Mouse (Mus musculus) CH12.LX (cell line): Measurements from ENCODE around the gene Nxph1. TPM values are rescaled to one million over a fixed set of nuclear protein-coding genes. Genes with fewer than 3 reads are reported as not detected.

ENCODE experiments used
- DNase-seq: peaks from one replicate; pipeline ENCODE4 v3.0.0-alpha.2; 2013; ENCODE audit errors: extremely low read depth
- H3K27ac ChIP-seq: 2 replicates; pipeline ENCODE4 v1.5.1; 2012; ENCODE audit warnings: low read depth, mild to moderate bottlenecking, control low read depth, moderate library complexity; ENCODE audit not compliant: insufficient read depth
- H3K27me3 ChIP-seq: replicated peaks from 2 replicates; pipeline ENCODE3; 2012; ENCODE audit warnings: inconsistent platforms
- H3K36me3 ChIP-seq, 2 experiments: replicated peaks in 1 of 2; 2 replicates each; pipeline versions ENCODE3 to v1.6.1; 2012; ENCODE audit warnings: inconsistent platforms in 1 of 2, low read length in 1 of 2, mild to moderate bottlenecking in 1 of 2, mixed read lengths in 1 of 2, moderate library complexity in 1 of 2; ENCODE audit not compliant: control insufficient read depth in 1 of 2, insufficient read depth in 1 of 2
- H3K4me1 ChIP-seq, 2 experiments: 2 replicates each; pipeline ENCODE4 v1.6.1; 2012; ENCODE audit warnings: inconsistent platforms in 1 of 2, moderate library complexity in 1 of 2; ENCODE audit not compliant: insufficient read depth in 2 of 2, control insufficient read depth in 1 of 2
- H3K4me2 ChIP-seq: 2 replicates; pipeline ENCODE4 v1.6.1; 2012; ENCODE audit warnings: low read depth, mild to moderate bottlenecking, control low read depth; ENCODE audit not compliant: poor library complexity, insufficient read depth, severe bottlenecking
- H3K4me3 ChIP-seq, 3 experiments: fragments of 150-350 bp in 1 of 3; sonication (generic) in 1 of 3; replicated peaks in 1 of 3; 2 replicates each; pipeline versions ENCODE3 to v1.5.1; 2011 to 2012; ENCODE audit warnings: low read depth in 2 of 3, low read length in 2 of 3, mild to moderate bottlenecking in 2 of 3, moderate library complexity in 2 of 3, control low read depth in 1 of 3, improper control_type of control experiment in 1 of 3, inconsistent platforms in 1 of 3, mixed read lengths in 1 of 3; ENCODE audit not compliant: poor library complexity in 1 of 3
- H3K79me2 ChIP-seq: replicated peaks from 2 replicates; pipeline ENCODE4 v1.6.1; 2012; ENCODE audit warnings: mild to moderate bottlenecking, moderate library complexity; ENCODE audit not compliant: control insufficient read depth, poor library complexity, insufficient read depth, severe bottlenecking; ENCODE audit errors: extremely low read depth
- H3K9ac ChIP-seq: 2 replicates; pipeline ENCODE4 v1.6.1; 2012; ENCODE audit warnings: low read depth, mild to moderate bottlenecking, control low read depth, moderate library complexity; ENCODE audit not compliant: insufficient read depth
- H3K9me3 ChIP-seq: replicated peaks from 2 replicates; pipeline ENCODE3; 2012; ENCODE audit warnings: low read length, inconsistent platforms, mixed read lengths
- BHLHE40 ChIP-seq: IDR thresholded peaks from 2 replicates; pipeline ENCODE4 v1.6.1; 2011; ENCODE audit warnings: mild to moderate bottlenecking, low read depth, low read length, improper control_type of control experiment
- CHD1 ChIP-seq: IDR thresholded peaks from 2 replicates; pipeline ENCODE4 v1.6.1; 2012; ENCODE audit warnings: low read depth, low read length, improper control_type of control experiment, inconsistent platforms
- CTCF ChIP-seq, 2 experiments: IDR thresholded peaks in 1 of 2; conservative IDR thresholded peaks in 1 of 2; 2 replicates each; pipeline ENCODE4 v1.5.1; 2011 to 2012; ENCODE audit warnings: low read depth in 2 of 2, low read length in 2 of 2, improper control_type of control experiment in 1 of 2, inconsistent platforms in 1 of 2, mild to moderate bottlenecking in 1 of 2, moderate library complexity in 1 of 2
- E2F4 ChIP-seq: IDR thresholded peaks from 2 replicates; pipeline ENCODE4 v1.6.1; 2011; ENCODE audit warnings: low read depth, low read length, improper control_type of control experiment; ENCODE audit not compliant: insufficient replicate concordance
- ELF1 ChIP-seq: IDR thresholded peaks from 2 replicates; pipeline ENCODE4 v1.6.1; 2014; ENCODE audit warnings: low read depth, mild to moderate bottlenecking, inconsistent platforms, low read length, improper control_type of control experiment
- GABPA ChIP-seq: IDR thresholded peaks from 2 replicates; pipeline ENCODE4 v1.6.1; 2012; ENCODE audit warnings: low read depth, low read length, improper control_type of control experiment, inconsistent platforms; ENCODE audit not compliant: insufficient replicate concordance
- HCFC1 ChIP-seq: IDR thresholded peaks from 2 replicates; pipeline ENCODE4 v1.6.1; 2012; ENCODE audit warnings: low read depth, mild to moderate bottlenecking, inconsistent platforms, low read length, improper control_type of control experiment
- JUND ChIP-seq: conservative IDR thresholded peaks from 2 replicates; pipeline ENCODE4 v1.6.1; 2011; ENCODE audit warnings: low read depth, low read length, improper control_type of control experiment
- KAT2A ChIP-seq: IDR thresholded peaks from 2 replicates; pipeline ENCODE4 v1.6.1; 2012; ENCODE audit warnings: low read length, improper control_type of control experiment, inconsistent platforms; ENCODE audit not compliant: insufficient replicate concordance
- MAX ChIP-seq: IDR thresholded peaks from 2 replicates; pipeline ENCODE4 v1.6.1; 2011; ENCODE audit warnings: low read length, improper control_type of control experiment
- MAZ ChIP-seq: IDR thresholded peaks from 2 replicates; pipeline ENCODE4 v1.6.1; 2012; ENCODE audit warnings: low read depth, mild to moderate bottlenecking, inconsistent platforms, low read length, improper control_type of control experiment, moderate library complexity
- MEF2A ChIP-seq: IDR thresholded peaks from 2 replicates; pipeline ENCODE4 v1.6.1; 2014; ENCODE audit warnings: low read depth, mild to moderate bottlenecking, inconsistent platforms, low read length, improper control_type of control experiment, borderline replicate concordance
- MYC ChIP-seq: IDR thresholded peaks from 2 replicates; pipeline ENCODE4 v1.6.1; 2011; ENCODE audit warnings: low read depth, mild to moderate bottlenecking, improper control_type of control experiment, low read length
- NELFE ChIP-seq: IDR thresholded peaks from 2 replicates; pipeline ENCODE4 v1.6.1; 2011; ENCODE audit warnings: low read depth, low read length, improper control_type of control experiment
- NRF1 ChIP-seq: IDR thresholded peaks from 2 replicates; pipeline ENCODE4 v1.6.1; 2014; ENCODE audit warnings: low read depth, mild to moderate bottlenecking, inconsistent platforms, low read length, improper control_type of control experiment, moderate library complexity
- POLR2A ChIP-seq: IDR thresholded peaks from 2 replicates; pipeline ENCODE4 v1.6.1; 2011; ENCODE audit warnings: low read depth, mild to moderate bottlenecking, improper control_type of control experiment, low read length
- RCOR1 ChIP-seq: conservative IDR thresholded peaks from 2 replicates; pipeline ENCODE4 v1.6.1; 2012; ENCODE audit warnings: low read depth, mild to moderate bottlenecking, inconsistent platforms, low read length, improper control_type of control experiment
- SMC3 ChIP-seq: IDR thresholded peaks from 2 replicates; pipeline ENCODE4 v1.6.1; 2011; ENCODE audit warnings: low read depth, low read length, improper control_type of control experiment
- TCF12 ChIP-seq: IDR thresholded peaks from 2 replicates; pipeline ENCODE4 v1.6.1; 2014; ENCODE audit warnings: low read depth, mild to moderate bottlenecking, inconsistent platforms, low read length, improper control_type of control experiment
- UBTF ChIP-seq: IDR thresholded peaks from 2 replicates; pipeline ENCODE4 v1.6.1; 2012; ENCODE audit warnings: low read depth, mild to moderate bottlenecking, inconsistent platforms, low read length, improper control_type of control experiment, moderate library complexity
- ZMIZ1 ChIP-seq: IDR thresholded peaks from 2 replicates; pipeline ENCODE4 v1.6.1; 2012; ENCODE audit warnings: low read depth, mild to moderate bottlenecking, inconsistent platforms, low read length, improper control_type of control experiment
- dilution Hi-C: fragments of 300-500 bp; cut with MboI; formaldehyde crosslinking; loops from 2 replicates; pipeline ENCODE4 v1.14.3; 2020; ENCODE audit warnings: low sequenced_read_pairs; ENCODE audit not compliant: extremely low pct_unique_long_range_greater_than_20kb, extremely low pct_ligation_motif_present
- in situ Hi-C: fragments of 300-500 bp; cut with MboI; formaldehyde crosslinking; loops from 3 replicates; pipeline ENCODE4 v1.14.3; 2019; ENCODE audit warnings: low sequenced_read_pairs, low pct_ligation_motif_present, low pct_unique_long_range_greater_than_20kb, mixed read lengths
- polyA plus RNA-seq: library from polyadenylated mRNA; unstranded; fragments of >175 nt; gene quantifications from 2 replicates; pipeline ENCODE4 v1.2.1, GENCODE M21; 2012; ENCODE audit warnings: low read depth; ENCODE audit not compliant: insufficient read length
- total RNA-seq, 2 experiments: library from RNA; depleted of rRNA; stranded (reverse); fragments of 300-350 nt in 1 of 2; fragments of >200 nt in 1 of 2; gene quantifications; 2 replicates each; pipeline ENCODE4 v1.2.3; 2012 to 2014

Gene Nxph1
- total and polyA plus RNA-seq, 3 experiments: not detected

DNA sequence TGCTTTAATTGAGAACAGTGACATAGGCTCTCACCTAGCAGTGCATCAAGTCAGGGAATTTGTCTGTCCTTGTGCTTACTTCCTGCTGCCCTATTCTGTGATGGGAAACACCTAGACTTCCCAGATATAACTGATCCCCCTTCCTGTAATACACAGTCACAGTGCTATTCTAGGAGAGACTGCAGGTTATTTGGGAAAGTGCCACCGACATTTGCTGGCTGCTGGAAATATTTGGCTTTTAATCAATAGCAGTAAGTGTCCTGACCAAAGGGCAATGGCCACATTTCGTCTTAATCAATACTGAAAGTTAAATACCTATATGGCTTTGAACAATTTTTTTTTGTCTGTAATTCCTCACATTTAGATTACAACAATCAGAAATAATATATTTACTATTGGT lies 170.9 kb downstream of the Nxph1 start:
- Histone ChIP-seq H3K4me2 (no peak overlapping the region), H3K36me3 (no peaks in the 10 kb centered on the region), H3K79me2 (no peaks in the 10 kb centered on the region), H3K4me1 (no peaks in the 10 kb centered on the region), H3K4me3 (no peak overlapping the region), H3K27me3 (no peaks in the 10 kb centered on the region), H3K27ac (no peak overlapping the region), H3K9ac (no peak overlapping the region), H3K9me3 (no peaks in the 10 kb centered on the region)
- dilution Hi-C loops (no loop called here), in situ Hi-C loops (no loop called here)
- DNase-seq: no peak
- TF ChIP-seq MAZ: no peak
- TF ChIP-seq GABPA: no peak
- no peak for TF ChIP-seq MAX
- no peak for TF ChIP-seq CHD1
- TF ChIP-seq MEF2A: no peak
- TF ChIP-seq NRF1: no peak
- TF ChIP-seq TCF12: no peak
- no peak for TF ChIP-seq POLR2A
- no peak for TF ChIP-seq ZMIZ1
- TF ChIP-seq SMC3: no peak
- no peak for TF ChIP-seq NELFE
- TF ChIP-seq CTCF (conservative IDR thresholded peaks at IDR 0.05 in 1 of 2, IDR thresholded peaks at IDR 0.05 in 1 of 2; ENCODE audit: low read depth in 2 of 2, low read length in 2 of 2): no peak
- TF ChIP-seq BHLHE40: no peak
- TF ChIP-seq E2F4: no peak

DNA sequence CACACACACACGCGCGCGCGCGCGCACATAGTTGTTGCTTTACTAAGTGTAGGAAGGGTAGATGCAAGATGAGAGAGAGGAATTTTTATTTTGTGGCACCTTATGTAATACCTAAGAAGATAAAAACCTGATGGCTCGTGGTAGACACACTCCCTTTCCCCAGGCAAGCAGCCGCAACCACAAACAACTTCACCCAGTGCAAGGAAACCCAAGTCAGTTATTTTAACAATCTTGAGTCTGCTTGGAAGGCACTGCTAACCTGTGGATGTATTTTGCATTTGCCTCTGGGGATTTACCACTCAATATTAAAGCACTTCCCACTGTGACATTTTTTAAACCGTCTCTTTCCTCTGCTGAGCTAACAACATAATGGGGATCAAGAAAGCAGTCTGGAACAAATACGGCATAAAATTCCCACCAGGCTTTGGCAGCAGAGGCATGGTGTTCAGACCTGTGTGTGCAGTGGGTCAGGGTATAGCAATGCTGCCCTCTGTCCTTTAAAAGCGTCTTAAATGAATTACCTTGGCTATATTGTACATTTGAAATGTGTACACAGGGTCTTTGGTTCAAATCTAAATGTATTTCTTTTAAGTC lies 176.2 kb downstream of the Nxph1 start:
- Histone ChIP-seq H3K4me1 (peaks cover 0 to 4% of the 10 kb centered on the region in 2 experiments; a peak in 1 of 4 replicates), H3K9ac (no peak overlapping the region), H3K4me3 (no peak overlapping the region), H3K79me2 (no peaks in the 10 kb centered on the region), H3K4me2 (no peak overlapping the region), H3K9me3 (no peaks in the 10 kb centered on the region), H3K27ac (no peak overlapping the region), H3K27me3 (no peaks in the 10 kb centered on the region), H3K36me3 (no peaks in the 10 kb centered on the region)
- in situ Hi-C loops: no loop called here
- TF ChIP-seq MYC (no peak), KAT2A (no peak), MAZ (no peak), CTCF (conservative IDR thresholded peaks at IDR 0.05 in 1 of 2, IDR thresholded peaks at IDR 0.05 in 1 of 2; ENCODE audit: low read depth in 2 of 2, low read length in 2 of 2) (no peak), SMC3 (no peak), RCOR1 (no peak), ZMIZ1 (no peak), NELFE (no peak), HCFC1 (no peak), ELF1 (no peak), UBTF (no peak), JUND (no peak)
- DNase-seq: no peak
- dilution Hi-C loops: no loop called here
